7 mouse cellular contexts compared by ENCODE assay signal in genomic region chr14:60633961-60634864, GRCm38 (mm10). TPM values are rescaled to one million over a fixed set of nuclear protein-coding genes. Genes with fewer than 3 reads are reported as not detected.
DNase-seq lines count a peak whose midpoint lies in the region; ATAC-seq lines count a peak whose summit lies in the region.

Spata13 (plus strand) TSS chr14:60634001.

- no peaks in the 10 kb centered on the region for H3K9me3 ChIP-seq in embryonic facial prominence, embryonic 11.5 days (replicated peaks; ENCODE audit: control insufficient read depth, low read length)
- H3K9me3 ChIP-seq in limb, embryonic 11.5 days (ENCODE audit: control insufficient read depth, low read length): no peaks in the 10 kb centered on the region
- no peaks in the 10 kb centered on the region for H3K9me3 ChIP-seq in midbrain, embryonic 14.5 days (ENCODE audit: control insufficient read depth, low read length)

- peak within 1 kb of the TSS; percentile 59; the same call in 1 of the 2 replicates for H3K27ac ChIP-seq in embryonic facial prominence, embryonic 11.5 days (replicated peaks; ENCODE audit: low read depth, low read length)
- H3K27ac ChIP-seq in limb, embryonic 11.5 days (replicated peaks; ENCODE audit: low read depth, low read length): 0 out of 2 replicates have a peak within 1 kb of the TSS, but pooled peaks have one; percentile 18
- peak within 1 kb of the TSS; percentile 49; the same call in 1 of the 2 replicates for H3K27ac ChIP-seq in midbrain, embryonic 14.5 days (replicated peaks; ENCODE audit: low read depth, low read length)

- H3K4me1 ChIP-seq in embryonic facial prominence, embryonic 11.5 days (ENCODE audit: control insufficient read depth, insufficient read depth, low read length): peaks cover 4% of the 10 kb centered on the region; the same call in 1 of the 2 replicates
- peaks cover 11% of the 10 kb centered on the region; the same call in 1 of the 2 replicates for H3K4me1 ChIP-seq in limb, embryonic 11.5 days (ENCODE audit: control insufficient read depth, insufficient read depth, low read length)
- H3K4me1 ChIP-seq in midbrain, embryonic 14.5 days (ENCODE audit: control insufficient read depth, insufficient read depth, low read length): peaks cover 40% of the 10 kb centered on the region

- no peaks in the 10 kb centered on the region for H3K36me3 ChIP-seq in embryonic facial prominence, embryonic 11.5 days (replicated peaks; ENCODE audit: control insufficient read depth, insufficient read depth, low read depth, low read length)
- no peaks in the 10 kb centered on the region for H3K36me3 ChIP-seq in limb, embryonic 11.5 days (ENCODE audit: control insufficient read depth, insufficient read depth, low read length)
- H3K36me3 ChIP-seq in midbrain, embryonic 14.5 days (ENCODE audit: control insufficient read depth, insufficient read depth, low read length): no peaks in the 10 kb centered on the region

- under 1% methylated on average over 38 of the region's 50 CpGs for WGBS in embryonic facial prominence, embryonic 11.5 days
- under 1% methylated on average over 49 of the region's 50 CpGs for WGBS in limb, embryonic 11.5 days
- WGBS in midbrain, embryonic 14.5 days: under 1% methylated on average over 48 of the region's 50 CpGs

- peak; percentile 86 for ATAC-seq in embryonic facial prominence, embryonic 11.5 days (replicated peaks; ENCODE audit: insufficient number of reproducible peaks, low FRiP score, low TSS enrichment, low read depth)
- ATAC-seq in limb, embryonic 11.5 days (ENCODE audit: insufficient number of reproducible peaks, low FRiP score, low TSS enrichment, low read depth): peak; percentile 86
- peak; percentile 89 for ATAC-seq in midbrain, embryonic 14.5 days (ENCODE audit: low FRiP score, low TSS enrichment)

- peak; percentile 96 to 98 for DNase-seq in adrenal gland, postnatal 36 days
- peak; percentile 96 for DNase-seq in embryonic facial prominence, embryonic 11.5 days (ENCODE audit: low spot score)
- peak; percentile 98 for DNase-seq in heart, adult 11 months
- DNase-seq in kidney, adult 11 months: peak; percentile 92
- peak; percentile 97 for DNase-seq in limb, embryonic 11.5 days (ENCODE audit: low spot score)
- DNase-seq in midbrain, embryonic 14.5 days: peak; percentile 93
- DNase-seq in spleen, adult 18-20 months: peak; percentile 86 to 94

- H3K4me2 ChIP-seq in embryonic facial prominence, embryonic 11.5 days (ENCODE audit: low read depth, low read length): peak within 1 kb of the TSS; percentile 97
- H3K4me2 ChIP-seq in limb, embryonic 11.5 days (ENCODE audit: low read depth, severe bottlenecking): peak within 1 kb of the TSS; percentile 97
- H3K4me2 ChIP-seq in midbrain, embryonic 14.5 days (ENCODE audit: low read length): peak within 1 kb of the TSS; percentile 99

- no peaks in the 10 kb centered on the region for H3K27me3 ChIP-seq in embryonic facial prominence, embryonic 11.5 days (ENCODE audit: control insufficient read depth, insufficient read depth, low read length)
- no peaks in the 10 kb centered on the region for H3K27me3 ChIP-seq in limb, embryonic 11.5 days (ENCODE audit: control insufficient read depth, insufficient read depth, low read length)
- no peaks in the 10 kb centered on the region for H3K27me3 ChIP-seq in midbrain, embryonic 14.5 days (ENCODE audit: control insufficient read depth, insufficient read depth, low read length)

- peak within 1 kb of the TSS; percentile 74 for H3K9ac ChIP-seq in embryonic facial prominence, embryonic 11.5 days (replicated peaks; ENCODE audit: low read length)
- peak within 1 kb of the TSS; percentile 56 for H3K9ac ChIP-seq in limb, embryonic 11.5 days (ENCODE audit: low read length)
- H3K9ac ChIP-seq in midbrain, embryonic 14.5 days (replicated peaks; ENCODE audit: low read length): peak within 1 kb of the TSS; percentile 59

- peak within 1 kb of the TSS; percentile 68 for H3K4me3 ChIP-seq in embryonic facial prominence, embryonic 11.5 days (ENCODE audit: low read depth, low read length)
- H3K4me3 ChIP-seq in limb, embryonic 11.5 days (ENCODE audit: low read depth, low read length): peak within 1 kb of the TSS; percentile 61
- H3K4me3 ChIP-seq in midbrain, embryonic 14.5 days (replicated peaks; ENCODE audit: low read depth, low read length): peak within 1 kb of the TSS; percentile 71

RNA-seq across cellular contexts. Expression of gene Spata13, which starts in this region (rescaled TPM):
- total RNA-seq in adrenal gland, postnatal 36 days (2021): 100 to 1,000 TPM; 152 to 167 TPM
- polyA plus RNA-seq in embryonic facial prominence, embryonic 11.5 days (2014; fragmentation: Nextera tagmentation; extraction: Ambion mirVana): 20.7 and 25.9 TPM in 2 replicates
- 10.8 and 16.1 TPM in 2 replicates for polyA plus RNA-seq in limb, embryonic 11.5 days (2014; fragmentation: Nextera tagmentation; extraction: Ambion mirVana)
- polyA plus RNA-seq in midbrain, embryonic 14.5 days (2014; fragmentation: Nextera tagmentation; extraction: Ambion mirVana): 22.0 and 31.6 TPM in 2 replicates

Comparison
In these comparisons a context has a peak if more than half of its experiments do, and no peak if none do; other contexts are left out.
1. Peak in every context shown above with its lines: DNase-seq, ATAC-seq, H3K4me3 ChIP-seq and H3K27ac ChIP-seq.